Mouse (Mus musculus): Measurements from ENCODE around the gene Dlg5.

Dlg5 gene

DNA sequence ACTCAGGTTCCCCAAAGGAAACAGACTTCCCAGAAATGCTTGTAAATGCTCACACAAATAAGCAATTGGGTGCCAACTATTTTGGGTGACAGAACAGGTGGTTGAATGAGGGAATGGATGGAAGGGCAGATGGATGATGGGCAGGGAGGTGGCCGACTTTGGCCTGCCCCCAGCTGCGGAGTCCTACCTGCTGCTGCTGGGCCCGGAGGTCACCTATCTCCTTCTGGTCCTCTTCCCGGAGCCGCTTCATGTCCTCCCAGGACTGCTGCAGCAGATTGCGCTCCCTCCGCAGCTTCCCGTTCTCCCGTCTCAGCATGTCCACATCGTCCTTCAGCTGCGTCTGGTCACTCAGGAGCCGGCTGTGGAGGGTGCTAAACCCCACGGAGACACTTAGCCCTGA, 55.6 kb downstream of the Dlg5 start:
- DNase-seq (ENCODE audit: low read depth in 1 of 2, low spot score in 2 of 2): no peak

DNA sequence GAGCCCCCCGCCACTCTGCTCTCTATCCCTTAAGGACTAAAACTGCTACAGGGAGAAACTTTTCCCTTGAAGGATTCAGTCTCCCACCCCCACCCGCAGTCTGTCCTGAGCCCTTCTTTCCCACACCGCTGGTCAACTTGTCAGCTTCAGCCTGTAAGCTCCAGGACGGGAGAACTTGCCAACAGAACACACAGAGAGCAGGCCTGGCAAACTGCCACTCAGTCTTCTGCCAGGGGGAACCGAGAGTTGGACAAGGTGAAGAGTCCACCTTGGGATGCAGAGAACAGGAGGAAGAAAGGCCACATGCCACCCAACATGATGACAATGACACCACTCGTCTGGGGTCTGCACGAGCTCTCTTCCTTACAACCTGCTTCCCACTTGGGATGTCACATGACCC, 56.1 kb downstream of the Dlg5 start:
- DNase-seq (ENCODE audit: low read depth in 1 of 2, low spot score in 2 of 2): no peak

GRCm38 (mm10) chr14:24185514-24185913, 60.2 kb downstream of the Dlg5 start:
- no peak for DNase-seq (ENCODE audit: low read depth in 1 of 2, low spot score in 2 of 2)

DNA sequence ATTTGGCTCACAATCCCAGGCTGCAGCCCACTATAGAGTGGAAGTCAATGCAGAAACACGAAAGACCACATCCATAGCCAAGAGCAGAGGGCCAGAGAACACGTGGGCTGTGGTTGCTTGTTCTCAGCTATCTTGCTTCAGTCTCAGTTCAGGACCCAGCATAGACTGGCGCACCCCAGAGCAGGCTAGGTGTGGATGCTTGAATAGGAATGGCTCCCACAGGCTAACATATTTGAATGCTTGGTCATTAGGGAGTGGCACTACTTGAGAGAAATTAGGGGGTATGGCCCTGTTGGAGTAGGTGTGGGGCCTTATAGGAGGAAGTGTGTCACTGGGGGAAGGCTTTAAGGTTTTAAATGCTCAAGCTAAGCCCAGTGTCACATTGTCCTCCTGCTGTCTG, 62.8 kb downstream of the Dlg5 start:
- DNase-seq (ENCODE audit: low read depth in 1 of 2, low spot score in 2 of 2): no peak

- DNase-seq (ENCODE audit: low read depth in 1 of 2, low spot score in 2 of 2): no peak
Measured at GRCm38 (mm10) chr14:24181811-24182506, 63.8 kb downstream of the Dlg5 start.

DNA sequence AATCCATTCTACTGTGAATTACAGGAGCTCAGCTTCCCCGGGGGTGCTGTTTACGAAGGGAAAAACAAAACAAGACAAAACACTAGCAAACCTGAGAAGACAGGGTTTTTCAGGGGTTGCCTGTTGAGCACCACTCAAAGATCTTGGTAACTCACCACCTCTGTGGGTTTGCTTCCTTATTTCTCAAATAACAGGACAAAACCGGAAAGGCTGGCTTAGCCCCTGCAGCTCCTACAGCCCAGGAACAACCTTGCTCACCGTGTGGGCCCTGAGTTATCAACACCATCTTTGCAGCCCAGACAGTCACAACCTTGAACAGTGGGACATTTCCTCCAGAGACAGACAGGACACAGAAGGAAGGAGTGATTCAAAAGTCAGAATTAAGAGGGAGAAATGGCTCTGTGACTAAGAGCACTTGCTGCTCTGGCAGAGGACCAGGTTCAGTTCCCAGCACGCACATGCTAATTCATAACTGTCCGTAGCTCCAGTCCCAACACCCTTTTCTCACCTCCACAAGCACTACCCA, 66.2 kb downstream of the Dlg5 start:
- DNase-seq (ENCODE audit: low read depth in 1 of 2, low spot score in 2 of 2): no peak

DNA sequence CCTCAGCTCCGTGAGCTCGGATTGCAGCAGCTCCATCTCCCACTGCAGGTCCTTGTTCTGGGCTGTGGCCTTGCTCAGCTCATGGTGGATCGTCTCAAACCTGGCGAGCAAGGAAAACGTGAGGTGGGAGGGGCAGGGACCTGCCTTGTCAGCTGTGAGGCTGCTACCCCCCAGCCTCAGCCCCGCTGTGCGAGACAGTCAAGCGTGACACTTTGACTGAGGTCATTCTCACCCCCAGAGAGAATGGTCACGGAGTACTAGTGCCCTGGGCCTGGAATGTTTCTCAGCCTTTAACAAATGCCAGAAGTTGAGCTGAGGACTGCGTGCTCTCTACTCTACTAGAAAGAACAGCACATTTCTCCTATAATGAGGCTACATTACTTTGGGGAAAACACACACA, 69.1 kb downstream of the Dlg5 start:
- DNase-seq (ENCODE audit: low read depth in 1 of 2, low spot score in 2 of 2): no peak

DNA sequence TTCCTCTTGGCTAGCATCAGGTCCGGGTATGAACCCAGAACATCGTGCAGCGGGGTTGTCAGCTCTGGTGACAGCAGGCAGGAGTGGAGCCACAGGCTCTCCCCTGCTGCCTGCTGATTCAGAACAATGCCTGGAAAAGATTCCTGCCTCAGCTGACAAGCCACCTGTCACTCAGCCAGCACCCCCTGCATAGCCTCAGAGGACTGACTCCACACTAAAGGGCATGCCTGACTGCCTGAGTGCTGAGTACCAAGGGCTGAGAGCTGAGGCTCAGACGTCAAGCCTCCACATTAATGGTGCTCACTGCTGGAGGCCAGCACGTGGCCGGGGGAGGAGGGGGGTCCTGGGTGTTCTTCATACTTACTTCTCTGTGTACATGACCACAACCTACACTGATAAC, 72.4 kb downstream of the Dlg5 start:
- no peak for DNase-seq (ENCODE audit: low read depth in 1 of 2, low spot score in 2 of 2)

- DNase-seq (ENCODE audit: low read depth in 1 of 2, low spot score in 2 of 2): no peak
Measured at GRCm38 (mm10) chr14:24171639-24172311, 73.9 kb downstream of the Dlg5 start.

DNA sequence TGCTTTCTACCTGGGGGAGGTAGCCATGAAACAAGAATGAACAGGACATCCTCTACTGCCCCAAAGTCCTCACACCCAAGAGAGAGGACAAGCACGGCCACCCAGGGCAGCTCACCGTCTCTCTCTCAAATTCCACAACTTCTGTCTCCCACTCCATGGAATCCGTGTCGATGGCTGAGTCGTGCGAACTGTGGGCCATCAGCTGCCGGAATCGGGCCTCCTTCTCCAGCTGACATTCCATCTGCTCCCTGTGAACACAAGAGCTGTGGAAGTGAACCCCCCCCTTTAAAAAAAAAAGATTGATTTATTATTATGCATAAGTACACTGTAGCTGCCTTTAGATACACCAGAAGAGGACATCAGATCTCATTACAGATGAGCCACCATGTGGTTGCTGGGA, 79.7 kb downstream of the Dlg5 start:
- no peak for DNase-seq (ENCODE audit: low read depth in 1 of 2, low spot score in 2 of 2)

DNA sequence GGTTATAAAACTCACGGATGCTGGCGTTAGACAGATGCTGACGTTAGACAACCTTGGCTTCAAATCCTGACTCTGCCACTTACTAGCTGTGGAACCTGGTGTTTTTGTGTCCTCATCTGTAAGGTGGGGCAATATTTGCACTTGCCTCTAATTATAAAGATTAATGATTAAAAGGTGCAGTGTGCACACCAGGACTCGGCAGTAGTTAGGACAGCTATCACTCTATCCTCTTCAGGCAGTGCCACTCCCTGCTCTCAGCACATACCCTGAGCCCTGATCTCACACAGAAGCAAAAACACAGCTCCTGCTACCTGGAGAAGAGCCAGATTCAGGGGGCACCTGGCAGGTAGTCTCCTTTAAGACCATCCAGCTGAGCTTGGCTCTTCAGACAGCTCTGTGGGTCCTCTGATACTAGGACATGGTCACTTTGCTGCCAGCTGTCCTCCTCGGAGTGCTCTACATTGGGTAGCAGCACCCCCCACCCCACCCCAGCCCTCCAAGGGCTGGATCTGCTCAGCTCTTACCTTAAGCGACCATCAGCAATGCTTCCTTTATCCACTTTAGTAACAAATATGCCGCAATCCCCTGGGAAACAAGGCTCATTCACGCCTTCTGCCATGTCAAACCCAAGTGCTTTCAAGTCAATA, 80.9 kb downstream of the Dlg5 start:
- no peak for DNase-seq (ENCODE audit: low read depth in 1 of 2, low spot score in 2 of 2)

DNA sequence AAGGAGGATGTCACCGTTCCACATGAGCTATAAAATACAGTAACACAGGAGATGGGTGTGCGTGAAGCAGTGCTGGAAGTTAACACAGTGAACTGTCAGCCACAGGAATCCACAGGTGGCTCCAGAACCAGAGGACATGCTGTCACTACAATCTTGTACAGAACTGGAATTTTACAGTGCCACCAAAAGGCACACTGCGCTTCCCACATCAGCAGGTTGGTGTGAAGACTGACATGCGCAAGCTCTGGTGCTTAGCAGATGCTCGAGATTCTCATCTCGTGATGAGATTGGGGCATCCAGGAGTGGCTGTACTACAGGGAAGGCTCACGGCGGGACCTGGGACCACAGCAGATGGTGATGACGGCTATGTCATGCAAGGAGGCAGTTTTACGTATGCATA, 82.9 kb downstream of the Dlg5 start:
- DNase-seq (ENCODE audit: low read depth in 1 of 2, low spot score in 2 of 2): no peak

GRCm38 (mm10) chr14:24148892-24149291, 96.8 kb downstream of the Dlg5 start:
- DNase-seq (ENCODE audit: low read depth in 1 of 2, low spot score in 2 of 2): no peak

GRCm38 (mm10) chr14:24144821-24145220, 100.9 kb downstream of the Dlg5 start:
- DNase-seq (ENCODE audit: low read depth in 1 of 2, low spot score in 2 of 2): no peak

- DNase-seq (ENCODE audit: low read depth in 1 of 2, low spot score in 2 of 2): no peak
Measured at GRCm38 (mm10) chr14:24144421-24144820, 101.3 kb downstream of the Dlg5 start.

GRCm38 (mm10) chr14:24142926-24143430, 102.7 kb downstream of the Dlg5 start:
- DNase-seq (ENCODE audit: low read depth in 1 of 2, low spot score in 2 of 2): no peak

GRCm38 (mm10) chr14:24141727-24142126, 104.0 kb downstream of the Dlg5 start:
- DNase-seq (ENCODE audit: low read depth in 1 of 2, low spot score in 2 of 2): no peak

DNA sequence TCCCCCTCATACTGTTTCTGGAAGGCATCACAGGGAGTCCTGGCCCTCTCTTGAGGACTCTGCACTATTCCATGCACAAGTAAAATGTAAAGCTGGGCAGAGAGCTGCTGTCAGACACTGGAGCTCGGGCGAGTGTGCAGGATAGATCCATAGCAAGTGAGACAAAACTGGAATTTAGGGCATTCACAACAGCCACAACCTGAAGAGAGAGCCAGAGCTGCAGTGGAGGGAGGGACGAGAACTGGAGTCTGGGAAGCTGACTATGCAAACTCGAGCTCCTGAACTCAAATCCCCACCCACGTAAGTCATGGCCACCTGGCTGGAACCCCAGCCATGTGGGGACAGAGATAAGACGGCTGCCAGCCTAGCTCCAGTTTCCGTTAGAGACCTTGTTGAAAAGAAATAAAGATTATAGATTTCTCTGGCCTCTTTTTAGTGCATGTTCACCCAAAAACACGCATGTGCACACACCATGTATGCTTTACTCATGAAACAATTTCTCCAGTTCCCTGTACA, 105.4 kb downstream of the Dlg5 start:
- DNase-seq (ENCODE audit: low read depth in 1 of 2, low spot score in 2 of 2): no peak

DNA sequence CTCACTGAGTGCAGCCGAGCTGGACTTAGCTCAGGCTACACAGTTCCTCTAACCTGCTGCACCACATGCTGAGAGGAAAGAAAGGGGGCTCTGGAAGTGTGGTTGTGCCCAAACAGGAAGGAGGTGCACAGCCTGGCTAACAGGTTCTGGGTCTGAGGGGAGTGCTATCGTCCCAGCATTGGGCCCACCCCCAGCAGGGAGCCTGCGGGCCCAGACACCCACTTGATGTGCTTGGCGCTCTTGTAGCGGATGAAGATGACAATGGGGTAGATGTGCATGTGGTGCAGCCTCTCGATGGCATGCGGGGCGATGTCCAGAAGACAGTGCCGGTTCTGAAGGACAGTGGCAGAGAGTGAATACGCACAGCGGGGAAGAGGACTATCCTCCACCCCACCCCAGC, 108.8 kb downstream of the Dlg5 start:
- DNase-seq (ENCODE audit: low read depth in 1 of 2, low spot score in 2 of 2): no peak

GRCm38 (mm10) chr14:24134623-24135290, 111.0 kb downstream of the Dlg5 start:
- DNase-seq (ENCODE audit: low read depth in 1 of 2, low spot score in 2 of 2): no peak

DNA sequence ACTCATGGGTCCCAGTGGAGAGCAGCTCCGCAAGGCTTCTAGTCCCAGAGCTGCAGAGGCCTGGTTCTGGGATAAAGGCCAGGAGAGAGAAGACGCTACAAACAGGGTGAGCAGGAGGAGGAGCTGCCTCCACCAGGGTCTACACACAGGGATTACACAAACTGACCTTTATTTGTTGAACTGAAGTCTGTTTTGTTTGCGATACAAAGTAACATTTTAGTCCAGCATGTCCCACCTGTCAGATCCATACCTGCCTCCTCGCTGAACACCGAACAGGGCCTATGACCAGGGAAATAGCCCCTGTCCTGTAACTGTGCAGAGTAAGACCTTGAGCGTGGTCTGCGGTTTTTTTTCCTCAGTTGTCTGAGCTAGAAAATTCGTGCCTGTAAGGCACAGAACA, 111.9 kb downstream of the Dlg5 start:
- DNase-seq (ENCODE audit: low read depth in 1 of 2, low spot score in 2 of 2): no peak

All from monocyte, adult 2 months (primary cell).